Mouse (Mus musculus) heart, embryonic 16.5 days (tissue): ENCODE measurements around the gene Slc25a22. TPM values are rescaled to one million over a fixed set of nuclear protein-coding genes. Genes with fewer than 3 reads are reported as not detected.

Experiments used
- ATAC-seq: fragments of 200-750 bp; cut with Nextera tagmentation; replicated peaks from 2 replicates; pipeline ENCODE4 v1.8.0; 2017; ENCODE audit warnings: moderate number of reproducible peaks; ENCODE audit not compliant: insufficient read depth, low FRiP score; ENCODE audit errors: extremely low read depth
- H3K27ac ChIP-seq: fragments of 300-500 bp; sonication (generic); 2 replicates; pipeline ENCODE4 v1.5.1; 2014; ENCODE audit warnings: mild to moderate bottlenecking, low read length, control low read depth, moderate library complexity
- H3K27me3 ChIP-seq: fragments of 300-500 bp; sonication (generic); 2 replicates; pipeline ENCODE4 v1.6.1; 2014; ENCODE audit warnings: low read length, mixed read lengths; ENCODE audit not compliant: control insufficient read depth, insufficient read depth
- H3K36me3 ChIP-seq: fragments of 300-500 bp; sonication (generic); 2 replicates; pipeline ENCODE4 v1.6.1; 2014; ENCODE audit not compliant: control insufficient read depth, insufficient read depth
- H3K4me1 ChIP-seq: fragments of 300-500 bp; sonication (generic); 2 replicates; pipeline ENCODE4 v1.6.1; 2014; ENCODE audit warnings: low read length, mixed read lengths; ENCODE audit not compliant: control insufficient read depth, insufficient read depth
- H3K4me2 ChIP-seq: fragments of 300-500 bp; sonication (generic); 2 replicates; pipeline ENCODE4 v1.6.1; 2014; ENCODE audit warnings: low read depth, mild to moderate bottlenecking, control low read depth, low read length
- H3K4me3 ChIP-seq: fragments of 300-500 bp; sonication (generic); 2 replicates; pipeline ENCODE4 v1.5.1; 2014; ENCODE audit warnings: mild to moderate bottlenecking, control low read depth, low read length
- H3K9ac ChIP-seq: fragments of 300-500 bp; sonication (generic); 2 replicates; pipeline ENCODE4 v1.6.1; 2014; ENCODE audit warnings: low read length, control low read depth
- H3K9me3 ChIP-seq: fragments of 300-500 bp; sonication (generic); replicated peaks from 2 replicates; pipeline ENCODE4 v1.6.1; 2016; ENCODE audit warnings: low read length; ENCODE audit not compliant: control insufficient read depth
- WGBS: fragments of 180-500 bp; shearing (Covaris S2); extraction: QIAGEN DNeasy Blood & Tissue Kit; methylation state at CpG from one replicate; pipeline ENCODE4 v1.1.7; 2014; 5-methylcytosine and 5-hydroxymethylcytosine counted together
- polyA plus RNA-seq: library from polyadenylated mRNA; unstranded; fragments of >200 nt; fragmentation: Nextera tagmentation; extraction: Ambion mirVana; gene quantifications from 2 replicates; pipeline ENCODE4 v1.2.1, GENCODE M21; 2015

The Slc25a22 gene
- polyA plus RNA-seq, 1 experiment from 2014 or later, result 19.7 TPM

- Histone ChIP-seq H3K36me3 (peaks cover 20% of the 10 kb centered on the region), H3K9ac (peak overlapping the region; percentile 71), H3K4me2 (peak overlapping the region; percentile 87), H3K4me1 (peaks cover 28% of the 10 kb centered on the region), H3K4me3 (peak overlapping the region; percentile 66), H3K9me3 (no peaks in the 10 kb centered on the region), H3K27me3 (peaks cover 32% of the 10 kb centered on the region), H3K27ac (peak overlapping the region; percentile 34)
- 16% methylated on average over 5 of the region's 5 CpGs for WGBS
- ATAC-seq, result no peak
Observed at GRCm38 (mm10) chr7:141462333-141462821, 24.7 kb upstream of the Slc25a22 start.

- ATAC-seq, result no peak
- peak overlapping the region; percentile 87 for H3K4me2 ChIP-seq
- WGBS, result 3% methylated on average over 59 of the region's 59 CpGs
- H3K9me3 ChIP-seq, result no peaks in the 10 kb centered on the region
- peak overlapping the region; percentile 71 for H3K9ac ChIP-seq
- H3K36me3 ChIP-seq, result peaks cover 22% of the 10 kb centered on the region
- peaks cover 32% of the 10 kb centered on the region for H3K27me3 ChIP-seq
- H3K27ac ChIP-seq, result peak overlapping the region; percentile 34
- peaks cover 27% of the 10 kb centered on the region for H3K4me1 ChIP-seq
- peak overlapping the region; percentile 66 for H3K4me3 ChIP-seq
Observed at GRCm38 (mm10) chr7:141461521-141462332, 24.0 kb upstream of the Slc25a22 start.

GRCm38 (mm10) chr7:141460391-141461113 is 22.9 kb upstream of the Slc25a22 start, which contains the start of gene Cracr2b:
TSS of gene Cracr2b (plus strand) at chr7:141461094.
- no peaks in the 10 kb centered on the region for H3K9me3 ChIP-seq
- peaks cover 33% of the 10 kb centered on the region for H3K4me1 ChIP-seq
- H3K4me3 ChIP-seq, result peak within 1 kb of the TSS; percentile 66
- peak within 1 kb of the TSS; percentile 34 for H3K27ac ChIP-seq
- H3K27me3 ChIP-seq, result peaks cover 32% of the 10 kb centered on the region
- H3K36me3 ChIP-seq, result peaks cover 22% of the 10 kb centered on the region
- H3K4me2 ChIP-seq, result peak within 1 kb of the TSS; percentile 87
- H3K9ac ChIP-seq, result peak within 1 kb of the TSS; percentile 71
- 68% methylated on average over 15 of the region's 15 CpGs for WGBS
- no peak for ATAC-seq

- Histone ChIP-seq H3K4me3 (no peak overlapping the region), H3K9me3 (no peaks in the 10 kb centered on the region), H3K9ac (no peak overlapping the region), H3K36me3 (peaks cover 22% of the 10 kb centered on the region), H3K27me3 (peaks cover 32% of the 10 kb centered on the region), H3K27ac (no peak overlapping the region), H3K4me1 (peaks cover 29% of the 10 kb centered on the region), H3K4me2 (no peak overlapping the region)
- WGBS, result 62% methylated on average over 5 of the region's 5 CpGs
- no peak for ATAC-seq
Observed at GRCm38 (mm10) chr7:141460001-141460390, 22.3 kb upstream of the Slc25a22 start.

GRCm38 (mm10) chr7:141459301-141459711 is 21.6 kb upstream of the Slc25a22 start:
- ATAC-seq, result no peak

GRCm38 (mm10) chr7:141458661-141459060 is 21.0 kb upstream of the Slc25a22 start:
- H3K9ac ChIP-seq, result no peak overlapping the region
- H3K4me2 ChIP-seq, result no peak overlapping the region
- no peak for ATAC-seq
- H3K4me3 ChIP-seq, result no peak overlapping the region
- no peak overlapping the region for H3K27ac ChIP-seq
- peaks cover 29% of the 10 kb centered on the region for H3K4me1 ChIP-seq
- WGBS, result 89% methylated on average over 11 of the region's 11 CpGs
- H3K36me3 ChIP-seq, result peaks cover 22% of the 10 kb centered on the region
- H3K9me3 ChIP-seq, result no peaks in the 10 kb centered on the region
- peaks cover 21% of the 10 kb centered on the region for H3K27me3 ChIP-seq

More at GRCm38 (mm10) chr7:141459301-141459711, 21.6 kb upstream of the Slc25a22 start:
- H3K27ac ChIP-seq, result no peak overlapping the region
- no peaks in the 10 kb centered on the region for H3K9me3 ChIP-seq
- peaks cover 22% of the 10 kb centered on the region for H3K36me3 ChIP-seq
- peaks cover 28% of the 10 kb centered on the region for H3K27me3 ChIP-seq
- H3K4me1 ChIP-seq, result peaks cover 29% of the 10 kb centered on the region
- H3K4me3 ChIP-seq, result no peak overlapping the region
- H3K9ac ChIP-seq, result no peak overlapping the region
- WGBS, result 86% methylated on average over 17 of the region's 17 CpGs
- no peak overlapping the region for H3K4me2 ChIP-seq

GRCm38 (mm10) chr7:141457986-141458660 is 20.4 kb upstream of the Slc25a22 start:
- H3K36me3 ChIP-seq, result peaks cover 22% of the 10 kb centered on the region
- peaks cover 29% of the 10 kb centered on the region for H3K4me1 ChIP-seq
- H3K9me3 ChIP-seq, result no peaks in the 10 kb centered on the region
- peaks cover 16% of the 10 kb centered on the region for H3K27me3 ChIP-seq
- no peak overlapping the region for H3K4me2 ChIP-seq
- no peak for ATAC-seq
- WGBS, result 77% methylated on average over 15 of the region's 15 CpGs
- no peak overlapping the region for H3K4me3 ChIP-seq
- H3K9ac ChIP-seq, result no peak overlapping the region
- no peak overlapping the region for H3K27ac ChIP-seq

GRCm38 (mm10) chr7:141457236-141457635 is 19.5 kb upstream of the Slc25a22 start:
- ATAC-seq, result no peak
- H3K36me3 ChIP-seq, result peaks cover 22% of the 10 kb centered on the region
- H3K27ac ChIP-seq, result no peak overlapping the region
- no peaks in the 10 kb centered on the region for H3K9me3 ChIP-seq
- no peak overlapping the region for H3K4me3 ChIP-seq
- 93% methylated on average over 14 of the region's 14 CpGs for WGBS
- no peak overlapping the region for H3K9ac ChIP-seq
- peaks cover 27% of the 10 kb centered on the region for H3K4me1 ChIP-seq
- no peak overlapping the region for H3K4me2 ChIP-seq
- peaks cover 9% of the 10 kb centered on the region; the same call in 1 of the 2 replicates for H3K27me3 ChIP-seq
